Mouse (Mus musculus): ENCODE measurements around the gene Cog1.

DNA sequence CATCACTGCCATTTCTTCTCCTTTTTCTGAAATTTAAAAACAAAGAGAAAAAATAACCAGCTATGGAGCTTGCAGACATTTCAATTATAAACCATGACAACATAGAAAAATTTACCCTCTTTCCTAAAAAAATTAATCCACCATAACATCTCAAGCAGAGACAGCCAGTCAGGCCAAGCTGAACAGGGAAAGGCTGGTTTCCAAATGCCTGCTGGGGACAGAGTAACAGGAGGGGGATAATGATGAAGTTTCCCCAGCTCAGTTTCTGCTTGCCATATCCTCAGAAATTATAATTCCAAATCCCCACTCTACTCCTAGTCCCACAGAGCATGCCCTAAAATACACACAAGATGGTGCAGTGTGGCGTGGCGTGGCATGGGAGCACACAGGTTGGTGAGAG, 28.4 kb downstream of the Cog1 start:
- TF ChIP-seq CTCF (IDR thresholded peaks at IDR 0.05) = no peak
- no peak for TF ChIP-seq EP300 (IDR thresholded peaks at IDR 0.05)
